In the genomic region with DNA sequence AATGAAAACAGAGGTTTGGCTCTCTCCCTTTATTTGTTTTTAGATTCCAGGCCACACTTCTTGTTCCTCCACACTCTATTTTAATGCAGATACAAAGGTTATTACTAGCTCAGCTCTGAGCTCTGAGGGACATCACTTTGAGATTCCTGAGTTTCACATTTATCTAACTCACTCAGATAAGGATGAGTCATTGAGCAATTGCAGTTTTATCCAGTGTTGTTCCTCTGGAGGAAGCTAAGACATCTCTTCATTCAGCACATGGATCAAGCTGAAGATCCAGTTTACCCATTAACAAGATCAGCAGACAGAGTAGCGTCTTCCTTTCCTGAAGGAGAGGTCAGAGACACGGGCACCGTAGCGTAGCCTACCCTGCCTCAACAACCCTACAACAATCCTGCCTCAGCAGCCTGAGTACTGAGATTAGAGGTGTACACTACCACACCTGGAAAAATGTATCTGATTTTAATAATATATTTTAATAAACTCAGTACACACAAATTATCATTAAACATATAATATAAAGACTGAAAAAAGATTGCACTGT, we compare ENCODE assay signal across 20 mouse cellular contexts. TPM values are rescaled to one million over a fixed set of nuclear protein-coding genes. Genes with fewer than 3 reads are reported as not detected.
DNase-seq lines count a peak whose midpoint lies in the region; ATAC-seq and TF ChIP-seq lines count a peak whose summit lies in the region.
"Had no signal": no experiment of that assay in that cellular context is flagged by ENCODE, and none has a peak within 500 bp of the region (broad histone marks: within the 10 kb centered on the region; RNA-seq: fewer than 3 reads in every experiment).

No protein-coding gene starts in this region.

- H3K27ac ChIP-seq in heart, postnatal 0 days (ENCODE audit: low read depth), result 0 out of 2 replicates have a peak overlapping the region, but pooled peaks have one; percentile 17
- H3K27ac ChIP-seq in heart, embryonic 10.5 days, result no peak overlapping the region
- 0 out of 2 replicates have a peak overlapping the region, but pooled peaks have one; percentile 42 for H3K27ac ChIP-seq in kidney, postnatal 0 days
- H3K27ac ChIP-seq in kidney, embryonic 15.5 days, result no peak overlapping the region
- H3K27ac ChIP-seq: forebrain, embryonic 15.5 days; midbrain, embryonic 13.5 days; neural tube, embryonic 12.5 days had no signal

- H3K4me3 ChIP-seq in heart, postnatal 0 days (ENCODE audit: low read depth, low read length), result no peak overlapping the region
- H3K4me3 ChIP-seq in heart, embryonic 10.5 days, result no peak overlapping the region
- no peak overlapping the region for H3K4me3 ChIP-seq in kidney, postnatal 0 days (replicated peaks; ENCODE audit: low read depth, low read length)
- no peak overlapping the region for H3K4me3 ChIP-seq in kidney, embryonic 15.5 days (replicated peaks)
- H3K4me3 ChIP-seq: forebrain, embryonic 15.5 days; midbrain, embryonic 13.5 days; neural tube, embryonic 12.5 days had no signal

- no peaks in the 10 kb centered on the region for H3K27me3 ChIP-seq in heart, postnatal 0 days (ENCODE audit: control insufficient read depth, insufficient read depth, low read length)
- no peaks in the 10 kb centered on the region for H3K27me3 ChIP-seq in heart, embryonic 10.5 days (ENCODE audit: insufficient read depth, poor library complexity, severe bottlenecking)
- no peaks in the 10 kb centered on the region for H3K27me3 ChIP-seq in kidney, postnatal 0 days (ENCODE audit: insufficient read depth, low read length)
- no peaks in the 10 kb centered on the region for H3K27me3 ChIP-seq in kidney, embryonic 15.5 days
- H3K27me3 ChIP-seq: forebrain, embryonic 15.5 days; midbrain, embryonic 13.5 days; neural tube, embryonic 12.5 days had no signal

- DNase-seq in heart, postnatal 0 days (ENCODE audit: low spot score), result no peak
- no peak for DNase-seq in heart, embryonic 10.5 days (ENCODE audit: low spot score)
- no peak for DNase-seq in kidney, postnatal 0 days (ENCODE audit: low spot score)
- DNase-seq in brain, adult 2 months (ENCODE audit: low read depth, low spot score), result peak; percentile 27
- no peak for DNase-seq in adrenal gland, postnatal 36 days
- DNase-seq in left cerebral cortex, postnatal 25 days (ENCODE audit: low spot score in 2 of 2), result no peak
- DNase-seq: adrenal gland, postnatal 10 days; cerebellum, adult 18-20 months; cerebellum, postnatal 25 days; embryo, embryonic 11 days; gastrocnemius, postnatal 36 days; right cerebral cortex, adult 18-20 months; thymus, postnatal 4 days had no signal

- no peak for TF ChIP-seq CTCF in heart, postnatal 0 days (IDR thresholded peaks at IDR 0.05; ENCODE audit: low read depth)
- no peak for TF ChIP-seq CTCF in kidney, postnatal 0 days (IDR thresholded peaks at IDR 0.05; ENCODE audit: low read depth)

- H3K4me2 ChIP-seq in heart, postnatal 0 days (ENCODE audit: low read depth, low read length), result no peak overlapping the region
- no peak overlapping the region for H3K4me2 ChIP-seq in kidney, postnatal 0 days (ENCODE audit: low read length)
- no peak overlapping the region for H3K4me2 ChIP-seq in kidney, embryonic 15.5 days
- H3K4me2 ChIP-seq: forebrain, embryonic 15.5 days; midbrain, embryonic 13.5 days; neural tube, embryonic 12.5 days had no signal

- no peaks in the 10 kb centered on the region for H3K36me3 ChIP-seq in heart, postnatal 0 days (replicated peaks; ENCODE audit: control insufficient read depth, insufficient read depth, low read length)
- H3K36me3 ChIP-seq in heart, embryonic 10.5 days, result peaks cover 2% of the 10 kb centered on the region; the same call in 1 of the 2 replicates
- no peaks in the 10 kb centered on the region for H3K36me3 ChIP-seq in kidney, postnatal 0 days (ENCODE audit: insufficient read depth, low read length)
- no peaks in the 10 kb centered on the region for H3K36me3 ChIP-seq in kidney, embryonic 15.5 days
- H3K36me3 ChIP-seq: forebrain, embryonic 15.5 days; midbrain, embryonic 13.5 days; neural tube, embryonic 12.5 days had no signal

- H3K9me3 ChIP-seq in heart, postnatal 0 days (replicated peaks; ENCODE audit: control insufficient read depth, low read length), result no peaks in the 10 kb centered on the region
- no peaks in the 10 kb centered on the region for H3K9me3 ChIP-seq in heart, embryonic 10.5 days
- no peaks in the 10 kb centered on the region for H3K9me3 ChIP-seq in kidney, postnatal 0 days (replicated peaks; ENCODE audit: low read length)
- no peaks in the 10 kb centered on the region for H3K9me3 ChIP-seq in kidney, embryonic 15.5 days (replicated peaks)
- H3K9me3 ChIP-seq: forebrain, embryonic 15.5 days; midbrain, embryonic 13.5 days; neural tube, embryonic 12.5 days had no signal

- H3K4me1 ChIP-seq in heart, postnatal 0 days (ENCODE audit: control insufficient read depth, insufficient read depth), result peaks cover 3% of the 10 kb centered on the region; the same call in 1 of the 2 replicates
- H3K4me1 ChIP-seq in heart, embryonic 10.5 days, result peaks cover 7% of the 10 kb centered on the region; the same call in 1 of the 2 replicates
- no peaks in the 10 kb centered on the region for H3K4me1 ChIP-seq in kidney, postnatal 0 days (replicated peaks; ENCODE audit: insufficient read depth, low read length)
- H3K4me1 ChIP-seq in kidney, embryonic 15.5 days, result peaks cover 8% of the 10 kb centered on the region; the same call in 1 of the 2 replicates
- H3K4me1 ChIP-seq: forebrain, embryonic 15.5 days; midbrain, embryonic 13.5 days; neural tube, embryonic 12.5 days had no signal

- no peak for ATAC-seq in heart, postnatal 0 days (ENCODE audit: insufficient read depth, low read depth)
- no peak for ATAC-seq in kidney, postnatal 0 days (replicated peaks; ENCODE audit: low FRiP score, low read depth)
- ATAC-seq in kidney, embryonic 15.5 days (replicated peaks; ENCODE audit: low FRiP score), result no peak
- ATAC-seq: activated CD4-positive, CD25-positive, alpha-beta regulatory T cell, adult 4 months; forebrain, embryonic 15.5 days; hindbrain, embryonic 16.5 days; lung, postnatal 0 days; midbrain, embryonic 13.5 days had no signal

- no peak overlapping the region for H3K9ac ChIP-seq in heart, postnatal 0 days (replicated peaks; ENCODE audit: low read depth, low read length)
- no peak overlapping the region for H3K9ac ChIP-seq in kidney, postnatal 0 days (ENCODE audit: low read depth, low read length)
- H3K9ac ChIP-seq in kidney, embryonic 15.5 days, result no peak overlapping the region
- H3K9ac ChIP-seq: forebrain, embryonic 15.5 days; midbrain, embryonic 13.5 days; neural tube, embryonic 12.5 days had no signal

- intact Hi-C loops in left cerebral cortex, postnatal 25 days (cut with DNase I), result no loop called here

- 58% methylated on average over 4 of the region's 4 CpGs for WGBS in heart, postnatal 0 days
- 72% methylated on average over 4 of the region's 4 CpGs for WGBS in heart, embryonic 10.5 days
- WGBS in kidney, postnatal 0 days, result 78% methylated on average over 4 of the region's 4 CpGs
- 69% methylated on average over 4 of the region's 4 CpGs for WGBS in kidney, embryonic 15.5 days

- no peak for TF ChIP-seq EP300 in heart, postnatal 0 days (IDR thresholded peaks at IDR 0.05; ENCODE audit: low read depth)

RNA-seq across cellular contexts. Expression of gene Glg1, which starts 12.7 kb away (rescaled TPM):
- total RNA-seq in heart, postnatal 0 days (2014; rRNA removed; ENCODE audit: low replicate concordance), result 30.5 and 41.9 TPM in 2 replicates
- 37.1 and 38.2 TPM in 2 replicates for polyA plus RNA-seq in heart, postnatal 0 days (2015; fragmentation: Nextera tagmentation; extraction: Ambion mirVana)
- polyA plus RNA-seq in heart, embryonic 10.5 days (2016; fragmentation: Nextera tagmentation; extraction: Ambion mirVana), result 61.5 and 70.4 TPM in 2 replicates
- 63.0 and 66.1 TPM in 2 replicates for polyA plus RNA-seq in kidney, postnatal 0 days (2015; fragmentation: Nextera tagmentation; extraction: Ambion mirVana)
- polyA plus RNA-seq in kidney, embryonic 15.5 days (2015; fragmentation: Nextera tagmentation; extraction: Ambion mirVana), result 76.0 and 78.0 TPM in 2 replicates
- 100 to 1,000 TPM; 116 to 123 TPM for total RNA-seq in adrenal gland, postnatal 36 days (2021)
- 100 to 1,000 TPM; 149 to 151 TPM for total RNA-seq in left cerebral cortex, postnatal 25 days (2021)

RNA-seq across cellular contexts. Expression of gene Rfwd3, which starts 53.7 kb away (rescaled TPM):
- 20.5 and 32.7 TPM in 2 replicates for total RNA-seq in heart, postnatal 0 days (2014; rRNA removed; ENCODE audit: low replicate concordance)
- 16.0 TPM in 2 replicates for polyA plus RNA-seq in heart, postnatal 0 days (2015; fragmentation: Nextera tagmentation; extraction: Ambion mirVana)
- 57.7 and 65.2 TPM in 2 replicates for polyA plus RNA-seq in heart, embryonic 10.5 days (2016; fragmentation: Nextera tagmentation; extraction: Ambion mirVana)
- 24.7 and 30.9 TPM in 2 replicates for polyA plus RNA-seq in kidney, postnatal 0 days (2015; fragmentation: Nextera tagmentation; extraction: Ambion mirVana)
- polyA plus RNA-seq in kidney, embryonic 15.5 days (2015; fragmentation: Nextera tagmentation; extraction: Ambion mirVana), result 69.1 and 72.4 TPM in 2 replicates
- 10 to 100 TPM; 48.8 to 72.7 TPM for total RNA-seq in adrenal gland, postnatal 36 days (2021)
- 10 to 100 TPM; 19.8 to 21.4 TPM for total RNA-seq in left cerebral cortex, postnatal 25 days (2021)

Comparison
In these comparisons a context has a peak if more than half of its experiments do, and no peak if none do; other contexts are left out.
1. H3K27ac ChIP-seq: peak in heart, postnatal 0 days (single experiment) and kidney, postnatal 0 days (single experiment); none in heart, embryonic 10.5 days (single experiment) and kidney, embryonic 15.5 days (single experiment).